Mouse (Mus musculus) spleen, postnatal 14 days (tissue): ENCODE results near the gene Tnrc6c.

Source experiments
- DNase-seq, 2 experiments: peaks; one replicate each; pipeline ENCODE4 v3.0.0; 2021 to 2022; ENCODE audit warnings: low spot score in 2 of 2

Tnrc6c gene

DNA sequence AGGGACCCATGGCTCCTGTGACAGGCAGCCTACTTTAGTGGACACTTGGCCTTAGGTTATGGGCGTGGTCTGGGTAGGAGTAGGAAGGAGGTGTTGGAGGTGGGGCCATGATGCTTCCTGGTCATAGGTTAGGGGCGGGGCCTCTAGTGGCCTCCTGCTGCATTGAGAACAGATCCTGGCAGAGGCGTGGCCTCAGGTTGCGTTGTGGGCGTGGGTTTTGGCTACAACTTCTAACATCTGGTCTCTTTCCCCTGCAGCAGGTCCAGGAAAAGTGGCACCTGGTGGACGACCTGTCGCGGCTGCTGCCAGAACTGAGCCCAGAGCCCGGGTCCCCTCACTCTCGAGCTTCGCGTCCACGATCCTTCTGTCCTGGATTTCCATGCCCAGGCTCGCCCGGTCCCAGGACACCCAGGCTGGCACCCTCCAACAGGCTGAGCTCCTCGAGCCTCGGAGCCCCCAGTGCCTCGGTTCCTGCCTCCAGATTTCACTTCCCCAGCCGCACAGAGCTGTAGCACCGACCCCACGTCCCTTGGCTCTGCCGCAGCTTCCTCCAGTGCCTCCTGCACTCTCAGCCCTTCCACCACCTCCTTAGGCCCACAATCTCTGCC is 138.3 kb downstream of the Tnrc6c start:
- peak; percentile 70 to 77 for DNase-seq

DNA sequence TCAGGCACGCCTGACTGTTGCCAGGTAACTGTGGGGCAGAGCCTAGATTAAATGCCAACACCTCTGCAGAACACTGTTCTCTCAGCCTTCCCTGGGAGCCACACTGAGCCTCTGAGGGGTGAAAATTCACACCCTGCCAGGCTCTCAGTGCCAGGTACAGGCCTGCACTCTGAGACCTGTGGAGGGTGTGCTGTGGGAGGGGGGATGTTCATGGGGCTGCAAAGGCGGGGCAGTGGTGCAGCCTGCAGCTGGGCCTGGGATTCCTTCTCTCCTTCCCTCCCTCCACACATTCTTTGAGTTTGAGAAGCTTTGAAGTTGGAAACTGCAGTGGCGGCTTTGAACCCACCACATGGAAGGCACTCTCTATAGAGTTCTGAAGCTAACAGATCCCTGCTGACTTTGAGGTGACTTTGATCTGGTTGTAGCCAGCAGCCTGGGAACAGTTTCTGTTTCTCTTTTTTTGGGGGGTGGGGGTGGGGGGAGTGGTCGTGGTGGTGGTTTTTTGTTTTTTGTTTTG is 140.0 kb downstream of the Tnrc6c start:
- DNase-seq, result no peak

DNA sequence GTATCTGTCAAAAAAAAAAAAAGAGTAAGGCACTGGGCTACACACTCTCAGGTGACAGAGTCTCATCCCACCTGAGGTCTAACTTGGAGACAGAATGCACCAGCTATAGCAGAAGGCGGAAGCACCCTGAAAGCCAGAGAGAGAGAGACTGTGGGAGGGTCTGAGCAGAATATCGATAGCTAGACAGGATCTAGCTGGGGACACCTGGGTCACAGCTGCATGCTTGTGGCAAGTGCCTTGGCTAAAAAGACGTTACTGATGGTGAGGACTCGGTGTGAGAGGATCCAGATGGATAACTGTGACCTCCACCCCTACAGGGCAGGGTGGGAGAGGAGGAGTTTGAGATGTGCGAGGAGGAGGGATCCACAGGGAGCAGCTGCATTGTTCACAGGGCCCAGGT is 142.9 kb downstream of the Tnrc6c start:
- no peak for DNase-seq

DNA sequence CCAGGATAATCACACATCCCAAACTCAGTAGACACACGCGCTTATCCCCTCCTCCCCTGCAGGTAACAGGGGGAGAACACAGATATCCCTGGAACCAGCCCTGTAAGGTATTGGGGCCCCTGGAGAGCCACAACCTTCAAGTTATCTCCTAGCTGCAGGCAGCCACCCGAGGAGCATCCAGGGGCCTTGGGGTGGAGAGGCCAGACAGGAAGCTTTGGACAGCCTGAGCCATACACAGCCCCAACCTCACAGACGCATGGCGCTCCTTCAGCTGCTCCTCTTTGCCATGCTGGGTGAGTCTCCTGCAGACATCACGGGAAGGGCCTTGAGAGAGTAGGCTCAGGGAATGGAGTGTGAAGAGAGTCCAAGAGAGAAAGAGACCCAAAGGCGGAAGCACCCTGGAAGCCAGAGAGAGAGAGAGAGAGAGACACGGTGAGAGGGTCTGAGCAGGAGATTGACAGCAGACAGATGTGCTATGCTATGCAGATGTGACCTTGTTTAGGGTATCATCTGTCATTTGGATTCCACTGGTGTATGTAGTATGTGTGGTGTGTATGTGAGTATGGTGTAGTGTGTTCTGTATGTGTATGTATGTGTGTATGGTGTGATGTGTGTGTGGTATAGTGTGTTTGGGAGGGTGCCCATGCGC is 143.5 kb downstream of the Tnrc6c start, which contains the start of gene 6030468B19Rik:
TSS of gene 6030468B19Rik (plus strand) at position 150 of the 649 bp plus-strand sequence.
- DNase-seq, result peak; percentile 40 to 58

DNA sequence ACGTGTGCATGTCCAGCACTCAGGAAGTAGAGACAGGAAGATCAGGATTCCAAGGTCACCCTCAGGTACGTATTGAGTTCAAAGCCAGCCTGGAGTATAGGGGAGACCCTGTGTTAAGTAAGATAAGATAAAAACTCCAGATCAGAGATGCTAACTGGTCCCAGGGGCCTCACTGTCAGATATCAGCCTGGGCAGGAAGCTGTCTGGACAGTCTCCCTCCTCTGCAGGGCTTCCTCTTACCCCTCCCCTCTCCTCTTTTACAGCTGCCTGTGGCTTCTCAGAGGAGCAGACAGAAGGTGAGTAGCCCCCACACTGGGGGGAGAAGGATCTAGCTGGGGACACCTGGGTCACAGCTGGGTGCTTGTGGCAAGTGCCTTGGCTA is 144.1 kb downstream of the Tnrc6c start:
- DNase-seq, result no peak

DNA sequence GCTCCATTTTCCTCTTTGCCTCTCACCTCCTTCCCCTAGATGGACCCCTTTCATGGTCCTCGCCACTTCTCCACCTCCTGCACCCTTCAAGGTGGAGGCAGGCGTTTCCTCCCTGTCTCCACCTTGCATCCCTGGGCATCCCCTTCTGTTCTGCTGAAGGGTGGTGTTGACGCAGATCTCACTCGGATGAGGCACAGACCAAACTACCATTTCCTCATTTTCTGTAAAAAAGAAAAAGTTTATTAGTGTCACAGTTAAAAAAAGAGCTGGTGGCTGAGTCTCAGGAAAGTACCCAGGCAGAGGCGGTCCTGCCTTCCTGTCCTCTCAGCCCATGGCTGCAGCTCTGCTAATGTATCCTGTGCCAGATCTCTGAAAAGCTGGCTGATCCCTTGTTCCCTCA is 145.1 kb downstream of the Tnrc6c start:
- no peak for DNase-seq

DNA sequence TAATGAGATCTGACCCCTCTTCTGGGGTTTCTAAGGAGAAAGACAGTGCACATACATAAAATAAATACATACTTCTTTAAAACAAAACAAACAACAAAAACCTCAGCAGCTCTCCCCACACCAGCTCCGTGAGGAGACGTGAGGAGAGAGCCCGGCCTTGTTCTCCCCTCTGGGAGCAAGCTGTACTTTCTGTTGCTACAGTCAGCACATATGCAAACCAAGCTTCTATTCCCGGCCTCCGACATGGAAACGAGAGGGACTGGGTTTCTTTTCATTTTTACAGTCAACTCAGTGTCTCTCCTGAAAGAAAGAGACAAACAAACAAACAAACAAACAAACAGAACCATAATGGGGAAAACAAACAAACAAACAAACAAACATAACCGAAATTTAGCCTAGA is 145.9 kb downstream of the Tnrc6c start:
- no peak for DNase-seq

DNA sequence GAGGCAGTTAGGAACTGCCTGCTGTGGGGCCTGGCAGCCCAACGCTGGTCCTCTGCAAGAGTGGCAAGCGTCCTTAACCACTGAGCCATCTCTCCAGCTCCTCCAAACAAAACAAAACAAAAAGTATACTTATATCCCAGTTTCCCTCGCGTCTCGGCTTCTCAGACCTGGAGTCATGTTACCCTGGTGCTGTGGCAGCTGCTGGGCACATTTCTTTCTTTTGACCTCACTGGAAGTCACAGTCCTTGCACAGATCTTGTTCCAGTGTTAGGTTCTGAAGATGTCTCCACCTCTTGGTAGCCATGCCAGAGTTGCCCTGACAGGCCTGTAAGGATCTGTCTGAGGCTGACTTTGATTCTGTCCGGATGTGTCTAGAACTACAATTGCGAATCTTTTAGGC is 147.6 kb downstream of the Tnrc6c start:
- no peak for DNase-seq

DNA sequence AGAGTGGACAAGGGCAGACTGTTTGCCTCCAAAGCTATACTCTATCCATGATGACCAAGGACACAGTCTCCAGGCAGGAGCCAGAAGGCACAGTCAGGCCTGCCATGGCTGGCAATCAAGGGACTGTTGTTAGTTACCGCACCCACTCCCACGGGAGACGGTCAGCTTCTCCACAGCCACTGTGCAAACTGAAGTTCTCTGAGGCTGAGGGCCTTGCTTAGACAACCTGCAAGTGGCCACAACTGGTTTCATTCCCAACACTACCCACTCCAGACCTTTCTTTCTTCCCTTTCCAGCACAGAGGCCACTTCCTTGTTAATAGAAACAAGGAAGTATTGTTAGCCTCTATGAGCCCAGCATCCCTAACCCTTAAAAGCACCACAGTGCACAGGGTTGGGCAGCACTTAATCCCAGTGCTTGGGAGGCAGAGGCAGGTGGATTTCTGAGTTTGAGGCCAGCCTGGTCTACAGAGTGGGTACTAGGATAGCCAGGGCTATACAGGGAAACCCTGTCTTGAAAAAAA is 149.1 kb downstream of the Tnrc6c start:
- no peak for DNase-seq

DNA sequence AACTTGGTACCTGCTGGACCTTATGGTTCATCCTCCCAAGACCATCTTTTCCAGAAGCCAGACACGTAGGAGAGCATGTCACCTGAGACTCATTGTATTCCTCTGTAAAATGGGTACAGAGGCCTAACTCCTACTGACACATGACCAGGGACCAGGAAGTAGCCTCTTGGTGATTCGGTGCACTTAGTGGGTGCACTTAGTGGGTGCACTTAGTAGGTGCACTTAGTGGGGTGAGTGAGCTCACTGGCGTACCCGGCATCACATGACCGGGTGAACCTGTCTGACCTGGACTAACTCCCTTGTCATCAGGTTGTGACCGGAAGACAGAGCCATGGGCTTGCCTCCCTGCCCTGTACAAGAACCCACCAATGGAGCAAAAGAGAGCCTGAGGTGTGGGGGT is 152.7 kb downstream of the Tnrc6c start:
- DNase-seq, result no peak

DNA sequence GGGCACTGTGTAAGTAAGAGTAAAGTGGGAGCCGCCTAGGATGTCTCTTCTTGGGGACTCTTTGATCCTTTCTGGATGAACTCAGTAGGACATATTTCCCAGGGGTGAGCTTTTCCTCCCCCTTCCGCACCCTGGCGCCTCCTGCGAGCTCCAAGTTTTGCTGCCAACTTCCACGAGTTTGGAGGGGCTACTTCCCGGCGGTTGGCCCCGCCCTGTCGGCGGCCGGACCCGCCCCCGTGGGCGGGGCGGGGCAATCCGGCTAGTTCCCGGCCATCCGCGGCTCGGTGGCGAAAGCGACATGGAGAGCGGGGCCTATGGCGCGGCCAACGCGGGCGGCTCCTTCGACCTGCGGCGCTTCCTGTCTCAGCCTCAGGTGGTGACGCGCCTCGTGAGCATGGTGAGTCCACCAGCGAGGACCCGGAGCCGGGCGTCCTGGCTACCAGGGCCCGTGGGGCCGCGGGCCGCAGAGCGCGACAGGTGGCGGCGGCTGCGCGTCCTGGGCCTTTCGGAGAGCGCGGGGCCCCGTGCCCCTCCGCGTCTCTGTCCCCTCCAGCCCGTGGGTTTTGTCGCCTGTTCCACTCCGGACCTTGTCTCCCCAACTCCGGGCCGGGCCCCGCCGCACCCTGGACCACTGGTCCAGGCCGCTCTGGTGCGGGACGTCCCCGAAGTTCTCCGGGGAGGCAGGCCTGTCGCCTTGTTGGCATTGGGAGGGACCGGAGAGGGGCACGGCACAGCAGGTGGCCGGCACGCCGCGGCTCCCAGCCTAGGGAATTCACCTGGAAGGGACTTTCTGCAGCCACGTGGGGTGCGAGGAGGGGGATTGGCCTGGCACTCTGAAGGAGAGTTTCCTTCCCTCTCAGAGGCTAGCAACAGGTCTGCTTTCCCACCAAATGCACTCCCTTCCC is 155.6 kb downstream of the Tnrc6c start, which contains the start of the genes Gm20708 and Syngr2:
TSS of gene Gm20708 (plus strand) at position 262 of the 905 bp plus-strand sequence.
TSS of gene Syngr2 (plus strand) at position 262 of the 905 bp plus-strand sequence.
- DNase-seq, result peak; percentile 61 to 73

DNA sequence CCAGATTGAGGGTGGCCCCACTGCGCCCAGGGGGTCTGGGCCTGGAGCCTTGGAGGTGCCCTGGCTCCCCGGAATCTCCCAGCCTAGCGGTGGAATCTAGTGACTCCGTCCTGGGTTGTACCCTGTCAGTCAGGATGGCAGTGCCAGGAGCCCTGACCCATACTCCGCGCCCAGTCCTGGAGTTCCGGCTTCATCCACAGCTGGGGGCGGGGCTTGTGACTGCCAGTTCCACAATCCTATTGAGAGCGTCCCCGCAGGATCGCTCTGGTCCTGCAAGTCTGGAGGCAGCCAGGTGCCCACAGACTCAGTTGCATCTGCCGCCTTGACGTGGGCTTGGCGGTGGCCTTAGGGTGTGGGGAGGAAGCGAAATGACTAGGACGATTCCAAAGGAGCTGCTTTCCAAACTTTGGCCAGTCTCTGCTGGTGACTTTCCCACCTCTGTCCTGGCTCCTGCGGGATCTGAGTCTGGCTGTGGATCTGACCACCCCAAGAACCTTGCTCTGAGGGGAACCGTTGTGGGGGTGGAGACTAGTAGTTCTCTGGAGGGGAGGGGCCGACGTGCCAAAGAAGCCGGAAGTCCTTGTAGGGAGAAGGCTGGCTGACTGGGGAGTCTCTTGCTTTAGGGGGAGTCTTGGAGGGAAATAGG is 156.4 kb downstream of the Tnrc6c start:
- peak; percentile 57 to 72 for DNase-seq
